Mouse (Mus musculus) lung, embryonic 16.5 days (tissue): ENCODE data around the gene Nr2e1. TPM values are rescaled to one million over a fixed set of nuclear protein-coding genes. Genes with fewer than 3 reads are reported as not detected.

Experiments used
- ATAC-seq: fragments of 200-750 bp; cut with Nextera tagmentation; 2 replicates; pipeline ENCODE4 v1.8.0; 2017; ENCODE audit warnings: low read depth, mild to moderate bottlenecking, moderate library complexity
- H3K27ac ChIP-seq: fragments of 300-500 bp; sonication (generic); 2 replicates; pipeline ENCODE4 v1.5.1; 2014; ENCODE audit warnings: mild to moderate bottlenecking, control low read depth, low read length
- H3K27me3 ChIP-seq: fragments of 300-500 bp; sonication (generic); 2 replicates; pipeline ENCODE4 v1.6.1; 2014; ENCODE audit warnings: low read depth, low read length, mixed read lengths; ENCODE audit not compliant: control insufficient read depth, insufficient read depth
- H3K36me3 ChIP-seq: fragments of 300-500 bp; sonication (generic); 2 replicates; pipeline ENCODE4 v1.6.1; 2014; ENCODE audit warnings: low read length; ENCODE audit not compliant: control insufficient read depth, insufficient read depth
- H3K4me1 ChIP-seq: fragments of 300-500 bp; sonication (generic); replicated peaks from 2 replicates; pipeline ENCODE4 v1.6.1; 2014; ENCODE audit warnings: low read length, mixed read lengths; ENCODE audit not compliant: control insufficient read depth, insufficient read depth
- H3K4me2 ChIP-seq: fragments of 300-500 bp; sonication (generic); 2 replicates; pipeline ENCODE4 v1.6.1; 2014; ENCODE audit warnings: low read depth, low read length, control low read depth
- H3K4me3 ChIP-seq: fragments of 300-500 bp; sonication (generic); 2 replicates; pipeline ENCODE4 v1.5.1; 2014; ENCODE audit warnings: mild to moderate bottlenecking, low read length, control low read depth
- H3K9ac ChIP-seq: fragments of 300-500 bp; sonication (generic); 2 replicates; pipeline ENCODE4 v1.6.1; 2014; ENCODE audit warnings: low read length, control low read depth
- H3K9me3 ChIP-seq: fragments of 300-500 bp; sonication (generic); 2 replicates; pipeline ENCODE4 v1.6.1; 2016; ENCODE audit warnings: low read length; ENCODE audit not compliant: control insufficient read depth
- WGBS: fragments of 180-500 bp; shearing (Covaris S2); extraction: QIAGEN DNeasy Blood & Tissue Kit; methylation state at CpG from one replicate; pipeline ENCODE4 v1.1.7; 2014; 5-methylcytosine and 5-hydroxymethylcytosine counted together
- polyA plus RNA-seq: library from polyadenylated mRNA; unstranded; fragments of >200 nt; fragmentation: Nextera tagmentation; extraction: Ambion mirVana; gene quantifications from 2 replicates; pipeline ENCODE4 v1.2.1, GENCODE M21; 2015

Gene Nr2e1
- polyA plus RNA-seq, 1 experiment from 2014 or later, result not detected

GRCm38 (mm10) chr10:42613075-42613474, 29.6 kb upstream of the Nr2e1 start:
- no peak for ATAC-seq
- Histone ChIP-seq H3K4me2 (no peak overlapping the region), H3K27me3 (peaks cover 57% of the 10 kb centered on the region), H3K4me1 (peaks cover 7% of the 10 kb centered on the region; the same call in 1 of the 2 replicates), H3K9me3 (0 out of 2 replicates have a peak, but pooled peaks cover 2% of the 10 kb centered on the region), H3K4me3 (no peak overlapping the region), H3K36me3 (no peaks in the 10 kb centered on the region), H3K27ac (no peak overlapping the region), H3K9ac (no peak overlapping the region)
- 7% methylated on average over 12 of the region's 12 CpGs for WGBS

GRCm38 (mm10) chr10:42606757-42607156, 23.3 kb upstream of the Nr2e1 start:
- Histone ChIP-seq H3K4me3 (no peak overlapping the region), H3K27me3 (peaks cover 16% of the 10 kb centered on the region; the same call in 1 of the 2 replicates)

GRCm38 (mm10) chr10:42604874-42605273, 21.4 kb upstream of the Nr2e1 start:
- Histone ChIP-seq H3K4me2 (no peak overlapping the region), H3K36me3 (no peaks in the 10 kb centered on the region), H3K4me1 (no peaks in the 10 kb centered on the region), H3K9ac (no peak overlapping the region), H3K4me3 (no peak overlapping the region), H3K27me3 (peaks cover 3% of the 10 kb centered on the region; the same call in 1 of the 2 replicates), H3K9me3 (peaks cover 12% of the 10 kb centered on the region), H3K27ac (no peak overlapping the region)
- no peak for ATAC-seq
- WGBS, result 57% methylated on average over 2 of the region's 2 CpGs

More at GRCm38 (mm10) chr10:42606757-42607156, 23.3 kb upstream of the Nr2e1 start:
- no peak overlapping the region for H3K4me2 ChIP-seq
- H3K9ac ChIP-seq, result no peak overlapping the region
- no peaks in the 10 kb centered on the region for H3K36me3 ChIP-seq
- 70% methylated on average over 4 of the region's 4 CpGs for WGBS
- H3K4me1 ChIP-seq, result no peaks in the 10 kb centered on the region
- ATAC-seq, result no peak
- H3K9me3 ChIP-seq, result peaks cover 12% of the 10 kb centered on the region
- H3K27ac ChIP-seq, result no peak overlapping the region

GRCm38 (mm10) chr10:42601556-42601955, 18.1 kb upstream of the Nr2e1 start:
- no peak overlapping the region for H3K4me3 ChIP-seq
- peaks cover 4% of the 10 kb centered on the region for H3K9me3 ChIP-seq
- H3K27me3 ChIP-seq, result peaks cover 5% of the 10 kb centered on the region; the same call in 1 of the 2 replicates
- WGBS, result 20% methylated on average over 10 of the region's 10 CpGs
- no peaks in the 10 kb centered on the region for H3K4me1 ChIP-seq
- no peak for ATAC-seq
- no peak overlapping the region for H3K27ac ChIP-seq
- no peaks in the 10 kb centered on the region for H3K36me3 ChIP-seq
- no peak overlapping the region for H3K9ac ChIP-seq
- no peak overlapping the region for H3K4me2 ChIP-seq

- no peak for ATAC-seq
- WGBS, result 67% methylated on average over 8 of the region's 8 CpGs
- H3K27me3 ChIP-seq, result peaks cover 26% of the 10 kb centered on the region
Measured at GRCm38 (mm10) chr10:42598615-42599014, 15.2 kb upstream of the Nr2e1 start.

GRCm38 (mm10) chr10:42593201-42593600, 9.8 kb upstream of the Nr2e1 start:
- H3K36me3 ChIP-seq, result no peaks in the 10 kb centered on the region
- H3K9ac ChIP-seq, result no peak overlapping the region
- no peak overlapping the region for H3K4me2 ChIP-seq
- no peaks in the 10 kb centered on the region for H3K9me3 ChIP-seq
- WGBS, result 14% methylated on average over 7 of the region's 7 CpGs
- no peak overlapping the region for H3K27ac ChIP-seq
- no peak overlapping the region for H3K4me3 ChIP-seq
- no peak for ATAC-seq
- peaks cover 79% of the 10 kb centered on the region for H3K27me3 ChIP-seq
- H3K4me1 ChIP-seq, result peaks cover 8% of the 10 kb centered on the region

More at GRCm38 (mm10) chr10:42598615-42599014, 15.2 kb upstream of the Nr2e1 start:
- H3K4me1 ChIP-seq, result no peaks in the 10 kb centered on the region
- H3K9me3 ChIP-seq, result no peaks in the 10 kb centered on the region
- no peak overlapping the region for H3K9ac ChIP-seq
- H3K4me2 ChIP-seq, result no peak overlapping the region
- no peak overlapping the region for H3K27ac ChIP-seq
- no peaks in the 10 kb centered on the region for H3K36me3 ChIP-seq
- no peak overlapping the region for H3K4me3 ChIP-seq

- Histone ChIP-seq H3K36me3 (no peaks in the 10 kb centered on the region), H3K4me2 (peak overlapping the region; percentile 57), H3K27ac (no peak overlapping the region), H3K27me3 (peaks cover 86% of the 10 kb centered on the region), H3K4me1 (peaks cover 8% of the 10 kb centered on the region), H3K9me3 (no peaks in the 10 kb centered on the region), H3K4me3 (peak overlapping the region; percentile 39), H3K9ac (no peak overlapping the region)
- no peak for ATAC-seq
- WGBS, result 2% methylated on average over 25 of the region's 25 CpGs
Measured at GRCm38 (mm10) chr10:42591993-42592686, 8.7 kb upstream of the Nr2e1 start.

- Histone ChIP-seq H3K4me2 (peak overlapping the region; percentile 57), H3K27me3 (peaks cover 91% of the 10 kb centered on the region), H3K9ac (no peak overlapping the region), H3K4me1 (peaks cover 8% of the 10 kb centered on the region), H3K27ac (no peak overlapping the region), H3K4me3 (peak overlapping the region; percentile 39), H3K9me3 (no peaks in the 10 kb centered on the region; the same call in 1 of the 2 replicates), H3K36me3 (no peaks in the 10 kb centered on the region)
- ATAC-seq, result no peak
- under 1% methylated on average over 67 of the region's 67 CpGs for WGBS
Measured at GRCm38 (mm10) chr10:42591185-42591992, 8.0 kb upstream of the Nr2e1 start.
